Mouse (Mus musculus) small intestine, adult 2 months (tissue): Measurements from ENCODE around the gene Rpl18a.

Experiments
- CTCF ChIP-seq: fragments of 200-500 bp; IDR thresholded peaks from 2 replicates; pipeline ENCODE4 v1.5.1; 2012; ENCODE audit warnings: low read depth, mild to moderate bottlenecking, control low read depth, inconsistent platforms, low read length, moderate library complexity, mixed read lengths; ENCODE audit not compliant: insufficient replicate concordance, insufficient read length; ENCODE audit errors: extremely low read depth
- POLR2A ChIP-seq: fragments of 200-500 bp; IDR thresholded peaks from 2 replicates; pipeline ENCODE4 v1.6.1; 2012; ENCODE audit warnings: low read depth, mild to moderate bottlenecking, control low read depth, inconsistent platforms, low read length, moderate library complexity

DNA sequence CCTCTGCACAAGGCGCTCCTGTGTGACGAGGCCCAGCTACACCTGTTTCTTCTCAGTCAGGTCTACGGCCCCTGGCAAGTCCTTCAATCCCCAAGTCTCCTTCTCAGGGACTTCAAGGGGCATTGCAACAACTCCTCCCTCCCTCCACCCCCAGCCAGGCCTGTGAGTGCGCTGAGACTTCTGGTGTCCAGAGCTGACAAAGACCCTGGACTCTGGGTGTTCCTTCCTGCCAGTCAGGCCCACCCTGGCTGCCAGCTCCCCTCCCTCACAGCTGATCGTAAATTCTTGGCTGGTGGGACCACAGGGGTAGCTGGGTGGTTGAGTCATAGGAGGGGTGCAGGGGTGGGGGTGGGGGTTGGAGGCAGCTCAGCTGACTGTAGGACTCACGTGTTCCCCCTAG is 45.4 kb downstream of the Rpl18a start:
- TF ChIP-seq CTCF (no peak), POLR2A (no peak)
